Mouse (Mus musculus) kidney, adult 10 weeks (tissue): ENCODE data around the gene Gzmk. TPM values are rescaled to one million over a fixed set of nuclear protein-coding genes. Genes with fewer than 3 reads are reported as not detected.

Experiments
- polyA plus RNA-seq: library from polyadenylated mRNA; stranded (reverse); fragments of 350-450 nt; fragmentation: Illumina TruSeq; extraction: RNeasy Lipid Tissue Mini Kit (QIAGEN cat#74804); gene quantifications from one replicate; pipeline ENCODE4 v1.2.3, GENCODE M21; 2014; ENCODE audit warnings: low read depth, low replicate concordance

Gene Gzmk
- not detected for polyA plus RNA-seq

DNA sequence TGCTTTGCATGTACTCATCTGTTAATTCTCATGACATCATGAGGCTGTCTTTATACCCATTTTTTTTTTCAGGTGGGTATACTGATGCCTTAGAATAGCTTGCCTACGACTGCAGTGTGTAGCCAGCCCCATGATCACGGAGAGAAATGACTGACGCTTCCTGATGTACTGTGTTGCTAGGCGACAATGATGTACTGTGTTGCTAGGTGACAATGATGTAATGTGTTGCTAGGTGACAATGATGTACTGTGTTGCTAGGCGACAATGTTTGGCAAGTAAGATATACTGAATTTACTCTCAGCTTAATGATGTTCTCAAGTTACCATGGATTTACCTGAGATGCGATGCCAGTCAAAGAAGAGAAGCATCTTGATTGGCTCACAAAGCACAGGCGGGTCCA lies at the start of gene Gzmk:
Gene Gzmk, minus strand, starts transcription at position 98 of the 400 bp plus-strand sequence.

GRCm38 (mm10) chr13:113209624-113210023 lies 16.1 kb downstream of the Gzmk start, which contains the start of gene Esm1:
Gene Esm1 (plus strand): TSS chr13:113209659.

Other genes with a start within 250 kb of the Gzmk start
- gene Ccno, start 238.1 kb downstream of the Gzmk start, polyA plus RNA-seq = not detected
- gene Mcidas, start 232.1 kb downstream of the Gzmk start, polyA plus RNA-seq = not detected
- not detected for gene Cdc20b, start 190.8 kb downstream of the Gzmk start, polyA plus RNA-seq
- gene Gpx8, start 179.5 kb downstream of the Gzmk start, polyA plus RNA-seq = 84.7 TPM
- not detected for gene Gzma, start 124.9 kb downstream of the Gzmk start, polyA plus RNA-seq
- 60.4 TPM for gene Esm1, start 16.2 kb downstream of the Gzmk start, polyA plus RNA-seq
- gene BC067074, start 67.3 kb upstream of the Gzmk start, polyA plus RNA-seq = 6.8 TPM